Mouse (Mus musculus): Measurements from ENCODE around the gene Emg1. TPM values are rescaled to one million over a fixed set of nuclear protein-coding genes. Genes with fewer than 3 reads are reported as not detected.
A peak's percentile ranks its signal among the peaks of the same experiment; 100 is the strongest.

Emg1 gene
- polyA plus RNA-seq, 1 experiment from 2014 or later, result 93.9 TPM

DNA sequence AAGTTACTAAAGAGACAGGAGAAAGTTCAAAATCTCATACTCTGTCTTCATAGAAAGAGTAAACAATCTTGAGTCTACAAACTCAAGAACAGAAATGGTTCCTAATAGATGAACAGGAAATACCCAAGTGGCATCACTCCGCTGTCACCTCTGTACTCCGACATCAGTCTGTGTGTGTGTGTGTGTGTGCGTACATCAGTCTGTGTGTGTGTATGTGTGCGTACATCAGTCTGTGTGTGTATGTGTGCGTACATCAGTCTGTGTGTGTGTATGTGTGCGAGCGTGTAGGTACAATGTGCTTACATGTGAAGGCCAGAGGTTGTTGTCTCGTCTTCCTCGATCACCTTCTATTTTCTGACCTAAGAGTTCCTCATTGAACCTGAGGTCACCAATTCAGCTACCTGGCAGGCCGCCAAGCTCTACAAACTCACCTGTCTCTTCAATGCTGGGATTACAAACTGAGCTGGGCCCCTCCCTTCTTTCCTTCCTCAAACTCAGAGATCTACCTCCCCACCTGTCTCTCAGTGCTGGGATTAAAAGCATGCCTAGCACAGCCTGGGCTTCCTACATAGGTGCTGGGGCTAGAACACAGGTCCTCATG lies 3.6 kb downstream of the Emg1 start:
- Histone ChIP-seq H3K9ac (ENCODE audit: low read length) (no peak overlapping the region), H3K36me3 (ENCODE audit: control insufficient read depth, insufficient read depth, low read length) (peaks cover 11% of the 10 kb centered on the region; the same call in 1 of the 2 replicates), H3K4me3 (ENCODE audit: low read depth, low read length) (no peak overlapping the region), H3K27ac (replicated peaks) (no peak overlapping the region), H3K4me1 (replicated peaks; ENCODE audit: control insufficient read depth, insufficient read depth) (no peaks in the 10 kb centered on the region; the same call in 1 of the 2 replicates), H3K27me3 (ENCODE audit: control insufficient read depth, insufficient read depth, low read length) (no peaks in the 10 kb centered on the region), H3K9me3 (ENCODE audit: control insufficient read depth, low read length) (no peaks in the 10 kb centered on the region), H3K4me2 (replicated peaks; ENCODE audit: low read depth) (no peak overlapping the region)
- DNase-seq (ENCODE audit: low spot score) (no peak), ATAC-seq (ENCODE audit: low FRiP score, low TSS enrichment) (no peak)
- TF ChIP-seq EP300 (optimal IDR thresholded peaks at IDR 0.05) (no peak), CTCF (IDR thresholded peaks at IDR 0.05; ENCODE audit: low read depth) (no peak)
- 73% methylated on average over 10 of the region's 10 CpGs for WGBS

DNA sequence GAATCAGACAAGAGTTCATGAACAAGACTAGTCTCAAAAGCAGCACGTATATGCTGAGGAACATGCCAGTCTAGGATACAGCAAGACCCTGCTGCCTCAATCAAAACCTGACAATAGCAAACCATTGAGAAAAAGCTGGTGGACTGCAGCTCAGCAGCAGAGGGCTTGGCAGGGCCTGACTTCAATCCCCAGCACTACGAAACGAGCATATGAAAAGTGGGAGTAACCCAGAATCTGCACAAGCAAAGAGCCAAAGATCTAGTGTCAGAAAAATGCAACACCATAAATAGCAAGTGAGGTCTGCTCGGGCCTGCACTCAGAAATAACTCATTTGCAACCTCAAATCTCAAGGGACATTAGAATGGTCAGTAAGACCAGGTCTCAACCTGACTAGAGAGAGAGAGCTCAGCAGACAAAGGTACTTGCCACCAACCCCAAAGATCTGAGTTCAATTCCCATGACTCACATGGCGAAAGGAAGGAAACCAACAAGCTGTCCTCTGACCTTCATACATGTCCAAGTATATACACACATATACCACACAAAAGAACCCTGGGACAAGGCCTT lies 5.8 kb downstream of the Emg1 start:
- Histone ChIP-seq H3K4me1 (replicated peaks; ENCODE audit: control insufficient read depth, insufficient read depth) (no peaks in the 10 kb centered on the region), H3K9me3 (ENCODE audit: control insufficient read depth, low read length) (no peaks in the 10 kb centered on the region), H3K27ac (replicated peaks) (no peak overlapping the region), H3K4me3 (ENCODE audit: low read depth, low read length) (no peak overlapping the region), H3K9ac (ENCODE audit: low read length) (no peak overlapping the region), H3K36me3 (ENCODE audit: control insufficient read depth, insufficient read depth, low read length) (peaks cover 13% of the 10 kb centered on the region; the same call in 1 of the 2 replicates), H3K27me3 (ENCODE audit: control insufficient read depth, insufficient read depth, low read length) (no peaks in the 10 kb centered on the region), H3K4me2 (replicated peaks; ENCODE audit: low read depth) (no peak overlapping the region)
- no peak for ATAC-seq (ENCODE audit: low FRiP score, low TSS enrichment)
- TF ChIP-seq EP300 (optimal IDR thresholded peaks at IDR 0.05), result no peak
- TF ChIP-seq CTCF (IDR thresholded peaks at IDR 0.05; ENCODE audit: low read depth), result no peak
- no peak for DNase-seq (ENCODE audit: low spot score)
- 77% methylated on average over 5 of the region's 5 CpGs for WGBS

DNA sequence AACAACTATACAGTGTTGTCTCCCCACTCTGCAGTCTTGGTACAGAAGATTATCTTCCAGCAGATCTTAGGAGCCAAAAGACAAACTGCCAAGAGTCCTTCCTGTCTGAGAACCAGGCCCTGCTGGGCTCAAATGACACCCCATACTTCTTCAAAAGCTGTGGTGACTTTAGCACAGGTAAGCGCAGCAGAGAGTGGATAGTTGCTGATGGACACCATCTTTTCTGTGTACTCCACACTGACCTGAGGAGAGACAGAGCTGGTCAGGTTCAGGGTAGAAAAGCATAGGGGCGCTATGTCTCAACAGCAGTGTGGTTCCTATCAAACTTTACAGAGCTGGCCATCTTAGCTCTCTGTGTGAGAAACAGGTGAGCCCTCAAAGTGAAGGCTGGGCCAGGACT lies 7.6 kb downstream of the Emg1 start:
- peaks cover 13% of the 10 kb centered on the region; the same call in 1 of the 2 replicates for H3K36me3 ChIP-seq (ENCODE audit: control insufficient read depth, insufficient read depth, low read length)

DNA sequence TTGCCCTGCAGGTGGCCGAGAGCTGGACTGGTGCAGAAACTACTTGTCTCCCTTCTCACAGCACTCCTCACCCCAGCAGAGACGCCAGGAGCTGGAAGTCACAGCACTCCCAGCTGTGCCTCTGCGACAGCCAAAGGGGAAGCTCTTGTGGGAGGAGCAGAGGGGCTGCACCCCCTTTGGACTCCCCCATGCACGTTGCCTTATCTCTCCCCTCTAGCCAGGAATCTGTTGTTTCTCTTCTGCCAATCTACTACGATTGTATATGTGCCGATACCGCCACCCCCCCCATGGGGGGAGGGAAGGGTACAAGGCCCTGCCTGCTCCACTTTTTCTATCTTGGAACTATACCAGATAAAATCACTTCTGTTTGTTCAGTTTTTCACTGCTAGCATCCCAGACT lies 8.2 kb downstream of the Emg1 start:
- no peaks in the 10 kb centered on the region for H3K4me1 ChIP-seq (replicated peaks; ENCODE audit: control insufficient read depth, insufficient read depth)
- H3K27ac ChIP-seq (replicated peaks), result no peak overlapping the region
- H3K27me3 ChIP-seq (ENCODE audit: control insufficient read depth, insufficient read depth, low read length), result no peaks in the 10 kb centered on the region
- no peaks in the 10 kb centered on the region for H3K9me3 ChIP-seq (ENCODE audit: control insufficient read depth, low read length)
- H3K4me2 ChIP-seq (replicated peaks; ENCODE audit: low read depth), result no peak overlapping the region
- no peak for TF ChIP-seq CTCF (IDR thresholded peaks at IDR 0.05; ENCODE audit: low read depth)
- no peak for TF ChIP-seq EP300 (optimal IDR thresholded peaks at IDR 0.05)
- H3K4me3 ChIP-seq (ENCODE audit: low read depth, low read length), result no peak overlapping the region
- no peak for DNase-seq (ENCODE audit: low spot score)
- peaks cover 14% of the 10 kb centered on the region; the same call in 1 of the 2 replicates for H3K36me3 ChIP-seq (ENCODE audit: control insufficient read depth, insufficient read depth, low read length)
- ATAC-seq (ENCODE audit: low FRiP score, low TSS enrichment), result no peak
- 60% methylated on average over 7 of the region's 7 CpGs for WGBS
- H3K9ac ChIP-seq (ENCODE audit: low read length), result no peak overlapping the region

More for the DNA sequence above, 7.6 kb downstream of the Emg1 start:
- Histone ChIP-seq H3K27me3 (ENCODE audit: control insufficient read depth, insufficient read depth, low read length) (no peaks in the 10 kb centered on the region), H3K4me3 (ENCODE audit: low read depth, low read length) (no peak overlapping the region), H3K9me3 (ENCODE audit: control insufficient read depth, low read length) (no peaks in the 10 kb centered on the region), H3K4me1 (replicated peaks; ENCODE audit: control insufficient read depth, insufficient read depth) (no peaks in the 10 kb centered on the region), H3K27ac (replicated peaks) (no peak overlapping the region), H3K9ac (ENCODE audit: low read length) (no peak overlapping the region), H3K4me2 (replicated peaks; ENCODE audit: low read depth) (no peak overlapping the region)
- ATAC-seq (ENCODE audit: low FRiP score, low TSS enrichment) (no peak), DNase-seq (ENCODE audit: low spot score) (no peak)
- 90% methylated on average over 2 of the region's 2 CpGs for WGBS
- TF ChIP-seq CTCF (IDR thresholded peaks at IDR 0.05; ENCODE audit: low read depth) (no peak), EP300 (optimal IDR thresholded peaks at IDR 0.05) (no peak)

DNA sequence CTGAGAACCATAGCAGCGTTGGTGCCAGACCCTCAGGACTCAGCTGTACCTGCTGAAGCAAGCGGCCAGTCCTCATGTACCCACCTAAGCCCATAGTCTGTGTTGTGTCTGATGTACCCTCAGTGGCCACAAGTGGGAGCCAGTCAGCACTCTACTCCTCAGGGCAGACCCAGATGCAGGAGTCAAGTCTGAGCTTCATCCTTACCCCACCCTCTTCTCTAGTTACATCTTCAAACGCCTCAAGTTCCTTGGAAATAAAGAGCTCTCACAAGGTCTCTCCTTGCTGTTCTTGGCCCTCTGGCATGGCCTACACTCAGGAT lies 9.2 kb downstream of the Emg1 start:
- Histone ChIP-seq H3K9ac (ENCODE audit: low read length) (no peak overlapping the region), H3K36me3 (ENCODE audit: control insufficient read depth, insufficient read depth, low read length) (peaks cover 17% of the 10 kb centered on the region; the same call in 1 of the 2 replicates), H3K4me3 (ENCODE audit: low read depth, low read length) (no peak overlapping the region), H3K4me2 (replicated peaks; ENCODE audit: low read depth) (no peak overlapping the region), H3K27ac (replicated peaks) (no peak overlapping the region), H3K9me3 (ENCODE audit: control insufficient read depth, low read length) (no peaks in the 10 kb centered on the region), H3K27me3 (ENCODE audit: control insufficient read depth, insufficient read depth, low read length) (no peaks in the 10 kb centered on the region), H3K4me1 (replicated peaks; ENCODE audit: control insufficient read depth, insufficient read depth) (no peaks in the 10 kb centered on the region)
- TF ChIP-seq EP300 (optimal IDR thresholded peaks at IDR 0.05) (no peak), CTCF (IDR thresholded peaks at IDR 0.05; ENCODE audit: low read depth) (peak; percentile 91)
- 53% methylated on average over 3 of the region's 3 CpGs for WGBS
- peak; percentile 79 for DNase-seq (ENCODE audit: low spot score)
- peak; percentile 71 for ATAC-seq (ENCODE audit: low FRiP score, low TSS enrichment)

DNA sequence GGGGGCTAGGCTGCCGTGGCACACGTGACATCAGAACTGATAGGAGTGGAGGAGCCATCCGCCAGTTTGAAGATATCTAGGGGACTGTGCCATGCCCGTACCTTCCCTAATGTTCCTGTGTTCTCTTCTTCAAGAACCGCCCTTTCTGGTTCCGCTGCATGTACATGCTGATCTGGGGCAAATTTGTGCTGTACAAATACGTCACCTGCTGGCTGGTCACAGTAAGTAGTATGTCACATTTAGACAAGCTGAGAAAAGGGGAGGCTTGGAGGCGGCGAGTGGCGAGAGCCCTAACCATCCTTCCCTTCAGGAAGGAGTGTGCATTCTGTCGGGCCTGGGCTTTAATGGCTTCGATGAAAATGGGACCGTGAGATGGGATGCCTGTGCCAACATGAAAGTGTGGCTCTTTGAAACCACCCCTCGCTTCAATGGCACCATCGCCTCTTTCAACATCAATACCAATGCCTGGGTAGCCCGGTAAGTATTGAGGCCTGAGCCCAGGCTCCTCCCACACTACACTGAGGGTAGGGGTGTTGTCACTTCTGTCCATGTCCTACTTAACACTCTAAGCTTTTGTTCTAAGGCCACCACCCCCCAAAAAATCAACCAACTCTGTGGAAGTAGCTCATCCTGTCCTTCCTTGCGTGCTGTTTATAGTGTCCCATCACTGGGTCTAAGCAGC lies 9.7 kb downstream of the Emg1 start:
- no peak for TF ChIP-seq EP300 (optimal IDR thresholded peaks at IDR 0.05)
- peak; percentile 60 for TF ChIP-seq CTCF (IDR thresholded peaks at IDR 0.05; ENCODE audit: low read depth)
- H3K27ac ChIP-seq (replicated peaks), result no peak overlapping the region
- ATAC-seq (ENCODE audit: low FRiP score, low TSS enrichment) (0 out of 2 replicates have a peak, but pooled peaks have one; percentile 10), DNase-seq (ENCODE audit: low spot score) (no peak)
- no peak overlapping the region for H3K9ac ChIP-seq (ENCODE audit: low read length)
- H3K4me2 ChIP-seq (replicated peaks; ENCODE audit: low read depth), result no peak overlapping the region
- H3K27me3 ChIP-seq (ENCODE audit: control insufficient read depth, insufficient read depth, low read length), result no peaks in the 10 kb centered on the region
- H3K9me3 ChIP-seq (ENCODE audit: control insufficient read depth, low read length), result no peaks in the 10 kb centered on the region
- no peaks in the 10 kb centered on the region for H3K4me1 ChIP-seq (replicated peaks; ENCODE audit: control insufficient read depth, insufficient read depth)
- peaks cover 17% of the 10 kb centered on the region; the same call in 1 of the 2 replicates for H3K36me3 ChIP-seq (ENCODE audit: control insufficient read depth, insufficient read depth, low read length)
- no peak overlapping the region for H3K4me3 ChIP-seq (ENCODE audit: low read depth, low read length)
- WGBS, result 85% methylated on average over 17 of the region's 17 CpGs
